Mouse (Mus musculus) ovary, postnatal 36 days (tissue): ENCODE data around the gene Dffa.
"Not testable (repeated sequence)": the region's sequence is repeated elsewhere in the genome, so short reads cannot be mapped to it uniquely, and the experiment has no call there.

Experiments
- DNase-seq: peaks from one replicate; pipeline ENCODE4 v3.0.0; 2022; ENCODE audit warnings: low spot score, mixed read lengths

Gene Dffa

DNA sequence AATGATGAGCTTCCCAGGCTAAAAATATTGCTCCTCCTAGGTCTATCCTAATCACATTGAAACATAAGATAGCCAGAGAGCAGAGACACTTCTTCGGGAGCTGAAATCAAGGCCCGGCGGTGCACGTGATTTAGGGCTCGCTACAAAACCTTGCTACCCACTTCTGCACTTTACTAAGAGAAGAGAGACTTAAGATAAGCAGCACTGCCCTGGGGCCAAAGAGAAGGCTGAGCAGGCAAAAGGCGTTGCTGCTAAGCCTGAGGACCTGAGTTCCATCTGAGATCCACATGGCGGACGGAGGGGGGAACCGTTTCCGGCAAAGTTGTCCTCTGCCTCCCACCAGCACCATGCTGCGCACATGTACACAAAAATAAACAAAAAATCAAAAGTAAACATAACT is 5.4 kb upstream of the Dffa start:
- DNase-seq: no peak

DNA sequence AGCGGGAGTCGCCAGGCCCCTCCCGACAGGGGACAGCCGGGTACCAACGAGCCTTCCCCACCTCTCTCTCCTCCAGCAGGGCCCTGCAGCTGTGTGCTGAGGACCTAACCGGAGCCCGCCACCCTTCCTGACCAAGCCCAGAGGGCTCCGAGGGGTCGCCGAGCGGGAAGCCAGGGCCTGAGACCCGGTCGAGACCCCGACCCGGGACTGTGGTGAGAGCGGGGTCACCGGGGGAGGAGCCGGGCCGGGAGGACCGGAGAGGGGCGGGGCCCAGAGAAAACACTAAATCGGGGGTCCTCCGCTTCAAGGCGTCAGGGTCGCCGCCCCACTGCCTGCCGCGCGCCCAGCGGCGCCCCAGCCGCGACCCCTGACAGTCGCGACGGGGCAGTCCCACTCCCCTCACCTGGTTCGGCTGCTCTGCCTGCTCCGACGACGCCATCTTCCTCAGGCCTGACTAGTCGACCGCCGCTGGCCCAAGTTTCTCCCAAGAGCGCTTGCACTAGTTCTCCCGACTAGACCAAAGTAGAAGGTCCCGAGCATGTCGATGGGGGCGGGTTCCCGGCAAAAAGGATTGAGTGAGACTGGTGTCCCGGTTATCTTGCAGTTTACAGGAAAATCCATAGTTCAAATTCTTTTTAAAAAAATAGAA is 4.5 kb upstream of the Dffa start, which contains the start of gene Pex14:
Pex14 (minus strand) TSS at position 508 of the 649 bp plus-strand sequence.
- DNase-seq: peak; percentile 89

DNA sequence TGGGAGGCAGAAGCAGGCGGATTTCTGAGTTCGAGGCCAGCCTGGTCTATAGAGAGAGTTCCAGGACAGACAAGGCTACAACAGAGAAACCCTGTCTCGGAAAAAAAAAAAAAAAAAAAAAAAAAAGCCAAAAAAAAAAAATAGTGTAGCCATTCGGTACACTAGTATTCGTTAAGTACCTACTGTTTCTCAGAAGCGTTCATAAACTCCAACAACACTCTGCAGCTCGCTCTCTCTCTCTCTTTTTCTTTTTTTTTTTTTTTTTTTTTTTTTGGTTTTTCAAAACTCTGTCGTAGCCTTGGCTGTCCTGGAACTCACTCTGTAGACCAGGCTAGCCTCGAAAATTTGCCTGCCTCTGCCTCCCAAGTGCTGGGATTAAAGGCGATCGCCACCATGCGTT is 3.5 kb upstream of the Dffa start:
- not testable (repeated sequence) for DNase-seq

- no peak for DNase-seq
These were observed 2.5 kb upstream of the Dffa start for GRCm38 (mm10) chr4:149101456-149101855.

DNA sequence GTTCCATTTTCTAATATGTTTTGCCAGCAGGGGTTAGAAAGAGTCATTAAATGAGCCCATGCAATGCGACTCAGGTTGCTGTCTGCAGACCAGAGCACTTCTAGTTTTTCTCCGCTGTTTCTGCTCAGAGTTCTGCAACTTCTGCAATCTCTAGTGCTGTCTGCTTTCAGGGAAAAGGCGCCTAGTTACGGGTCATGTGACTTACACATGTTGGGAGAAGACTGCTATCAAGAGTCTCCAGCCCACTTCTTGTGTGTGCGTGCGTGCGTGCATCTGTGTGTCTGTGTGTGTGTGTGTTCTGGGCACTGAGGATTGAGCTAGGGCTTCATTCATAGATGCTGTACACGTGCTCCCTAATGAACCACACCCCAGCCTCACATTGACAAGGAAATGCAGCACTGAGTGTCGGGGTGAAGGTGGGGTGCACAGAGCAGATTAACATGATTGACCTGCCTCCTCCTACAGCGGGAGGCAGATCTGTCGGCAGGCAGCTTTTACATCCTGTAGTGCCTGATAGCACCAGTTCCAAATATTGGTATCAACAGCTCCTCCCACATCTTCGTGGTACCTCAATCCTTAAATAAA is 16.1 kb downstream of the Dffa start:
- DNase-seq: not testable (repeated sequence)

DNA sequence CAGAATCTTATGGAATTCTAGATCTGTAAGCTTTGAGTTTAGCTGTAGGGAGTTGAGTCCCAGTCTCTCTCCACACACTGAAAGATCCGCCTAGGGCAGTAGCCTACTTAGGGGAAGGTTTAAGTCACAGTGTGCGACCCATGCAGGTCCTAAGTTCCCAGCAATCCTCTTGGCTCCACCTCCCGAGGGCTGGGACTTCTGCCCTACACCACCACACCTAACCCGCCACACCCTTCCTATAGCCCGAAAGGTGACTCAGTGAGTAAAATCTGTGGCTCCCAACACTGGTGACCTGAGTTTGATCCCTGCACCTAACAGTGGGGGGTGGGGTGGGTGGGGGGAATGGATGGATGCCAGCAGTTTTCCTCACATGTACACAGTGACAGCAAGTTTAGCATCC is 19.5 kb downstream of the Dffa start:
- no peak for DNase-seq

DNA sequence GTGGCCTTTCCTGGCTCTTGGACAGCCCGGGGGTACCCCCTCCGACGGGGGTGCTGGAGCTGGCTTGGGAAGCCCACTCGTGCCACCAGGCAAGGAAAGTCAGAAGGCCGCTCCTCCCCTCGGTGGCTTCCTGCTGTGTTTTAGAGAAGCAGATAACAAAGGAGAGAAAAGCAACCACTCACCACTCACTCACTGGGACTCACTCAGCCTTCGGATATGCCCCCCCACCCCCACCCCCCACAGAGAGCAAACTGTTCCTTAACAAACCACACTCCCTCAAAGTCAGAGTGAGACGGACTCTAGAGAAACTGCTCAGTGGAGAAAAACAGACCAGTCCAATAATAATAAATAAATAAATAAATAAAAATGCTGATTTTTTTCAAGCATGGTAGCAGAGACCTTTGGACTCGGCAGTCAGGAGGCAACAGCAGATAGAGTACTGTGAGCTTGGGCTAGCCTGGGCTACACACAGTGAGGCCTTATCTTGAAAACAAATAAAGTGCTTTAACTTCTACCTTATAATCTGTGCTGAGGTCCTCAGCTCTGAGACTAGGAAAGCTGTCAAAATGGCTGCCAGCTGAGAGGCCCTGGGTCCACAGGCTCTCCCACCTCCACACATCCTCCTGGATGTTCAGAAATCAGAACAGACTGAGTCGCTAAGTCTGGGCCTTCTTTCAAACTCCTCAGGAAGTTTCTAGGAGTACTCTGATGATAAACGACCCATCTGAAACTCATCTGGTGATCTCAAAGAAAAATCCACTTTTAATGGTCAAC is 21.6 kb downstream of the Dffa start:
- DNase-seq: no peak

- no peak for DNase-seq
These were observed 22.2 kb downstream of the Dffa start for GRCm38 (mm10) chr4:149126115-149126509.

GRCm38 (mm10) chr4:149126663-149127062 is 22.7 kb downstream of the Dffa start, which contains the start of gene Cort:
Cort (minus strand) TSS chr4:149126763.
- no peak for DNase-seq

- DNase-seq: no peak
These were observed 24.5 kb downstream of the Dffa start for GRCm38 (mm10) chr4:149128467-149128866.

DNA sequence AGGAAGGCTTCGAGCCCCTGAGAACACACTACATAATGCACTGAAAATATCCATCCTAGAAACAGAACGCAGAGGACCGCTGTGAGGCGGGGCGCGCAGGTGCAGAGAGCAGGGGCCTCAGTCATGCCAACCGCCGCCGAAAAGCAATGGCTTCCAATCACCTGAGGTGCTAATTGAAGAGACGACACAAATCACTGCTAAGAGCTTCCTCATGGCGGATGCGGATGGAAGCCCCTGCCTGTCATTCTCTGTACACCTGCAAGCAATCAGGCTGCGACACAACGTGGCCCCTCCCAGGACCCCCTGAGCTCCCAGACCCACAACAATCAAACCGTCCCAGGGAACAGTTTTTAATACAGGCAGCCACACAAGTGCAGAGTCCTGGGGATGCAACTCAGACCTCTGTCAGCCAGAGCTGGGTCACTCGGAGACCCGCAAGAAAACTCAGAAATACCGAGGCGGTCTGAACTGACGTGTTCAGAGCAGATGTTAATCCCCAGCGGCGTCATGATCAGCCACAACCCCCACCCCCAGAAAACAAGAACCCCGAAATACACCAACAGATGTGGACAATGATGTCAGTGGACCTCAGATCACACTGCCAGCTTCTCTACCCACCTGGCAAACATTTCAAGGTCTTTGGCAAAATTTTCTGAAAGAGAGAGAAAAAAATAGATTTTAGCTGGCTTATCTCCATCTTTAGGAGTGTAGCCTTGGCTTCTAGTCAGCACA is 27.2 kb downstream of the Dffa start:
- no peak for DNase-seq

DNA sequence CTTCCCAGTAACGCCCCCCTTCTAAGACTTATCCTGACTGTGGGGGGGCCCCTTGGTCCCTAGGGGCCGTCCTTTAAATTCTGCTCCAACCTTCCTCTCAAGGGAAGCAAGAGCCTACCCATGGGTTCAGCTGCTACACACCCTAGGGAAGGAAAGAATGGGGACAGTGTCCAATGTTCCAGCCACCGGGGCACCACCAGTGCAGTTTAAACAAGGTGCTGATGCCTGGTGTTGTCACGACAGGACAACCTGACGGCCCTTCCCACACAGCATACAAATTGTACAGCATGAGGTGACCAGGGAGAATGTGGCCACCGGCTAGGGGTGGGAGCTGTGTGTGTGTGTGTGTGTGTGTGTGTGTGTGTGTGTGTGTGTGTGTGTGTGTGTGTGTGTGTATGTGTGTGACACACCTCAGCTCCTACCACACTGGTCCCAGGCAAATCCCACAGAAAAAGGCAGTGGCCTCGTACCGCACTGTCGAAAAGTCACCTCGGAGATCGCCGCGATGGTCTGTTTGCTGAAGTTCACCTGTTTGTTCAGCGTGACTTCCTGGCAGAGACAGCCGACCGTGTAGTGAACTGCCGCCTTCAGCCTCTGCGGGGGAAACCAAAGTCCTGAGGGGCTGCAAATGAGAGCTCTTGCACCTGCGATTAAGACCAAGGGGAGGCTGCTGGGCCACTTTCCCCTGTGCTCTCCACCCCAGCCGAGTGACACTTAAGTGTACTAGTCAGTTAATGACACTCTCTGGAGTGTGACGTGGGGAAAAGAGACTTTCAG is 28.0 kb downstream of the Dffa start:
- no peak for DNase-seq

GRCm38 (mm10) chr4:149133395-149133794 is 29.4 kb downstream of the Dffa start:
- no peak for DNase-seq

DNA sequence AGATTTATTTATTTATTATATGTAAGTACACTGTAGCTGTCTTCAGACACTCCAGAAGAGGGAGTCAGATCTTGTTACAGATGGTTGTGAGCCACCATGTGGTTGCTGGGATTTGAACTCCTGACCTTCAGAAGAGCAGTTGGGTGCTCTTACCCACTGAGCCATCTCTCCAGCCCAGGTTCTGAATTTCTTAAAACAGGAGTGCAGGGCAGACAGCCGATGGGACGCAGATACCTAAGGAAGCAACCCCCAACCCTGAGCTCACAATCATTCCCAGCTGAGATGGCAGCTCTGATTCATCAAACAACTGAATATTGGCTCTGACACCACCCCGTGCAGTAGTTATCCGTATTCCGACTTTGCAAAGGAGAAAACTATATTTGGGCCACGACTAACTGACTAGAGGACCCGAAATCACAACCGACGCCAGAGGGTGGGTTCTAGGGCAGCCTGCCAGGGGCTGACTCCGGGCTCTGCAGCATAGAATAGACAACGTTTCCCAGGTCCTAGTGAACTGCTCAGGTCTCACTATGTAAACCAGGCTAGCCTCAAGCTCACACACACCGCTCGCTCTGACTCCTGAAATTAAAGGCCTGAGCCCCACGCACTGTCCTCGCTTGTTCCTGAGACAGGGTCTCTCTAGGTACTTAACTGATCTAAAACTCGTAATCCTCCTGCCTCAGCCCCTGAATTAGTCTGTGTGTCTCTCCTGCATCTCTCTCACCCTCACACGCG is 32.3 kb downstream of the Dffa start:
- no peak for DNase-seq

DNA sequence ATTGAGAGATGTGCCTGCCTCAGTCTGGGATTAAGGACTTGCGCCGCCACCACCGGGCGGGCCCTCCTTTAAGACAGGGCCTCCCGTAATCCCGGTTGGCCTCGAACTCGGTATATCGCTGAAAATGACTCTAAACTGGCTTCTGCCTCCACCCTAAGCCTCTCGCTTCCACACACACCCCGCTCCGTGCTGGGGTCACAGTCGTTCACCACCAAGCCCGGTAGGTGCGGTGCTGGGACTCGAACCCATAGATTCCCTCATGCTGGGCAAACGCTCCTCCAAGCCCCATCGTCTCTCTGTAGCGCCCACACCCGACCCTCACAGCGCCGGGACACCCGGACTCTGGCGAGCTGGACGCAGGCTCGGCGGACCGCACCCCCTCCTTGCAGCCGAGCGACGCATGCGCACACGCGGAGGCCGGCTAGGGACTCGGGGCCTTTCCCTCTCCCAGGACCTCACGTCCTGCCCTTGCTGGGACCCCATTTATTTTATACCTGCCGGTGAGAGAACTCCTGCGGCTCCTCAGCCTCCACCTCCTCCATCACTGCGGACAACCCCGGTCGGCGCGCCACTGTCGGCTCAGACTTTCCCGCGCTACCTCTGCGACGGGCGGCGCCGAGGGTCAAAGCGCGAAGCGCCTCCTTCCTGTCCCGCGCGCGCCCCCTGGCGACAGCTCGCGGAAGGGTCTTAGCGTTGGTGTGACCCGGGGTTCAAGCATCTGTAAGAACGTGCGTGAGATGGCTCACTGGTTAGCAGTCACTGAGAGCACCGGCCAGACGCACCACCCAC is 33.2 kb downstream of the Dffa start, which contains the start of gene Cenps:
Cenps (minus strand) TSS at position 648 of the 789 bp plus-strand sequence.
- peak; percentile 89 for DNase-seq

DNA sequence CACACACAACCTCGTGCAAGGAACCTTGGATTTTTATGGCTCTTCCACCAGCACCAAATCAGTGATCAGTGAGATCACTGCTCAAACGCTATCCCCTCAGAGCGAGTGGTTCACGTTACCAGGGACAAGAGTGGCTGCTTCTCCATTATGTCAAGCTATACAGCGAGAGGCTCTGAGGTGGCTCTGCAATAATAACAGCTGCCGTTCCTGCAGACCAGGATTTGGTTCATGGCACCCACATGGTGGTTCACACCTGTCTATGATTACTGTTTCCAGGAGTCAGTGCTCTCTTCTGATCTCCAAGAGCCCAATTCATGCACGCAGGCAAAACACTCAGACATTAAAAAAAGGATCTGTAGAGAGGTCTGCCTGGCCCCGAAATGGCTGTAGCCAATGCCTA is 34.6 kb downstream of the Dffa start:
- DNase-seq: no peak

DNA sequence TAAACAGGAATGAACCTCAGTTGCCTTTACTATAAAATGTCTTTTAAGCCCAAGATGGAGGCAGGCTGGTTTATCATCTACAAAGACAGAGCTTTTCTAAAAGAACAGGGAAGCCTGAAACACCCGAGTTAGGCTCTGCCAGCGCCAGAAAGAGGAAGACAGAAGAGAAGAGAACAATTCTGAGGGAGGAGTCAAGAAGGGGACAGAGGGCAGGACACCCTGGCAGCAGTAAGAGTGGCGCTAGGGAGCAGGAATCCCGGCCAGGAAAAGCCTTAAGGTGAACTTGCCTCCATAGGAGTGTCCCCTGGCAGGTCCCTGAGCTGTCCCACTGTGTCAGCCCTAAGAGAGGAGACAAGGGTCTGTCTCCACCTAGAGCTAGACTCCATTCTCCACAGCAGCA is 39.6 kb downstream of the Dffa start:
- DNase-seq: no peak

- DNase-seq: peak; percentile 73
These were observed 40.5 kb downstream of the Dffa start for GRCm38 (mm10) chr4:149144459-149144858.

GRCm38 (mm10) chr4:149145151-149145550 is 41.2 kb downstream of the Dffa start:
- DNase-seq: no peak

DNA sequence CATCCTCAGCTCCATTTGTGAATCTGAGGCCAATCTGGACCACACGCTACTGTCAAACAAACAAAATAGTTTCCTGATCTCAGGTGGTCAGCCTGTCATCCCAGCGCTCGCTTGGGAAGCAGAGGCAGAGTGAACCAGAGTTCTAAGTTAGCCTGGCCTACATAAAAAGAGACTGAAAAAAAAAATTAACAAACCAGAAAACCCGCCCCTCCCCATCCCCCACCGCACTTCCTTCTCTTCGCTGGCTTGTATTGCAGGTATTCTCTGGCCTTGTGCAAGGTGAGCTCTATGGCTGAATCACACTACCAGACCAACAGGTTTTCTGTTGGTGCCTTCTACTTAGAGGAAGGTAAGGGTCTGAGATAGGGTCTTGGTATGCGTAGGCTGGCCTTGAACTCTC is 43.6 kb downstream of the Dffa start:
- DNase-seq: no peak
